Mouse (Mus musculus) mammary gland, adult 2 months (tissue): ENCODE data around the gene Dus2. TPM values are rescaled to one million over a fixed set of nuclear protein-coding genes. Genes with fewer than 3 reads are reported as not detected.

Source experiments
- polyA plus RNA-seq: library from polyadenylated mRNA; depleted of rRNA; stranded (reverse); fragments of >200 nt; gene quantifications from 2 replicates; pipeline ENCODE4 v1.2.3, GENCODE M21; 2012; ENCODE audit warnings: low replicate concordance; rRNA removed

Gene Dus2
- 16.2 and 27.0 TPM in 2 replicates for polyA plus RNA-seq

GRCm38 (mm10) chr8:105990856-105991387, at the start of gene Dus2:
Gene Dus2 (plus strand): TSS chr8:105991337.

GRCm38 (mm10) chr8:105943321-105943739, 47.8 kb upstream of the Dus2 start, which contains the start of gene Lcat:
Gene Lcat (minus strand): TSS chr8:105943382.

GRCm38 (mm10) chr8:105965905-105966341, 25.2 kb upstream of the Dus2 start, which contains the start of gene Slc12a4:
Gene Slc12a4 (minus strand): TSS chr8:105966097.

GRCm38 (mm10) chr8:105979325-105979724, 11.8 kb upstream of the Dus2 start, which contains the start of gene Dpep3:
Gene Dpep3 (minus strand): TSS chr8:105979429.

GRCm38 (mm10) chr8:106005875-106006274, 14.7 kb downstream of the Dus2 start, which contains the start of gene Dpep2nb:
Gene Dpep2nb (minus strand): TSS chr8:106005975.

GRCm38 (mm10) chr8:106011643-106011986, 20.5 kb downstream of the Dus2 start, which contains the start of gene Ddx28:
Gene Ddx28 (minus strand): TSS chr8:106011882.

GRCm38 (mm10) chr8:106058731-106059612, 67.8 kb downstream of the Dus2 start, which contains the start of gene Nfatc3:
Gene Nfatc3 (plus strand): TSS chr8:106058840.

Other genes starting within 250 kb of the Dus2 start
- gene Gfod2, start 232.7 kb upstream of the Dus2 start, polyA plus RNA-seq: 7.4 and 11.3 TPM in 2 replicates
- gene Ranbp10, start 164.0 kb upstream of the Dus2 start, polyA plus RNA-seq: 30.2 and 35.5 TPM in 2 replicates
- gene Tsnaxip1, start 163.6 kb upstream of the Dus2 start, polyA plus RNA-seq: not detected in 2 replicates
- 13.7 and 18.8 TPM in 2 replicates for gene Cenpt, start 138.1 kb upstream of the Dus2 start, polyA plus RNA-seq
- gene Thap11, start 136.2 kb upstream of the Dus2 start, polyA plus RNA-seq: 47.9 and 76.8 TPM in 2 replicates
- 16.7 and 34.9 TPM in 2 replicates for gene Nutf2, start 130.8 kb upstream of the Dus2 start, polyA plus RNA-seq
- gene Edc4, start 110.5 kb upstream of the Dus2 start, polyA plus RNA-seq: 75.2 and 91.4 TPM in 2 replicates
- 2.1 and 5.6 TPM in 2 replicates for gene Nrn1l, start 97.8 kb upstream of the Dus2 start, polyA plus RNA-seq
- gene Pskh1, start 90.9 kb upstream of the Dus2 start, polyA plus RNA-seq: 44.9 and 68.5 TPM in 2 replicates
- gene Ctrl, start 57.5 kb upstream of the Dus2 start, polyA plus RNA-seq: 3.0 and 3.2 TPM in 2 replicates
- 155 and 284 TPM in 2 replicates for gene Psmb10, start 52.9 kb upstream of the Dus2 start, polyA plus RNA-seq
- gene Lcat, start 48.0 kb upstream of the Dus2 start, polyA plus RNA-seq: 4.1 and 5.4 TPM in 2 replicates
- 43.9 and 52.9 TPM in 2 replicates for gene Slc12a4, start 25.2 kb upstream of the Dus2 start, polyA plus RNA-seq
- gene Dpep3, start 11.9 kb upstream of the Dus2 start, polyA plus RNA-seq: 0.67 and 0.73 TPM in 2 replicates
- gene Dpep2nb, start 14.6 kb downstream of the Dus2 start, polyA plus RNA-seq: not detected in 2 replicates
- 10.0 and 17.6 TPM in 2 replicates for gene Ddx28, start 20.5 kb downstream of the Dus2 start, polyA plus RNA-seq
- 29.5 and 59.1 TPM in 2 replicates for gene Nfatc3, start 67.5 kb downstream of the Dus2 start, polyA plus RNA-seq
- 20.9 and 24.4 TPM in 2 replicates for gene Esrp2, start 145.6 kb downstream of the Dus2 start, polyA plus RNA-seq
- gene Pla2g15, start 159.1 kb downstream of the Dus2 start, polyA plus RNA-seq: 25.3 and 27.1 TPM in 2 replicates
- 30.1 and 60.5 TPM in 2 replicates for gene Slc7a6, start 177.5 kb downstream of the Dus2 start, polyA plus RNA-seq
- gene Slc7a6os, start 219.6 kb downstream of the Dus2 start, polyA plus RNA-seq: 14.5 and 21.3 TPM in 2 replicates
- gene Prmt7, start 219.6 kb downstream of the Dus2 start, polyA plus RNA-seq: 20.5 and 30.4 TPM in 2 replicates